Mouse (Mus musculus): ENCODE measurements around the gene Slc5a3. TPM values are rescaled to one million over a fixed set of nuclear protein-coding genes. Genes with fewer than 3 reads are reported as not detected.
A peak's percentile ranks its signal among the peaks of the same experiment; 100 is the strongest.

Slc5a3 gene
- polyA plus RNA-seq, 1 experiment from 2014 or later: 21.1 TPM

DNA sequence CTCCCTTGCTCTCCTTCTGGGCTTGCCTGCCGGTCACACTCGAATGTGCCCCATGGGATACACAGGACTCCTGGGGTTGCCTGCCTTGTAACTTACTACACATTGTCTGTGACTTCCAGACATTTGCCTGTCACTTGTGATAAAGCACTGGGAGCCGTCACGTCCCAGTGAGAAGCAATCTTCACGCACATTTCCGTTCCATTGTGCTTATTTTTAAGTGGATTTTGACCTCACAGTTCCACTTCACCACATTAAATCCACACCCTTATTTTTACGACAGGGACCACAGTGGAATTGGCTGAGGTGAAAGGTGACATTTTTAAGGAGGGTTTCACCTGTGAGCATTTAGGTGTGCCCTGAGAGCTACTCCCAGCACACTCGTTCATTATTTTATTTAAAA, 21.4 kb upstream of the Slc5a3 start:
- H3K36me3 ChIP-seq (ENCODE audit: control insufficient read depth, insufficient read depth, low read length): no peaks in the 10 kb centered on the region
- H3K27ac ChIP-seq (ENCODE audit: low read length): no peak overlapping the region
- no peaks in the 10 kb centered on the region for H3K9me3 ChIP-seq (replicated peaks; ENCODE audit: control insufficient read depth, low read length, poor library complexity, severe bottlenecking)
- 53% methylated on average over 8 of the region's 8 CpGs for WGBS
- no peak overlapping the region for H3K9ac ChIP-seq (ENCODE audit: low read depth, low read length)
- H3K4me1 ChIP-seq (ENCODE audit: control insufficient read depth, insufficient read depth, low read length): no peaks in the 10 kb centered on the region
- H3K4me3 ChIP-seq (ENCODE audit: low read depth, low read length): no peak overlapping the region
- no peak overlapping the region for H3K4me2 ChIP-seq (ENCODE audit: low read length)
- no peaks in the 10 kb centered on the region for H3K27me3 ChIP-seq (ENCODE audit: control insufficient read depth, insufficient read depth, low read depth, low read length)
- no peak for ATAC-seq

DNA sequence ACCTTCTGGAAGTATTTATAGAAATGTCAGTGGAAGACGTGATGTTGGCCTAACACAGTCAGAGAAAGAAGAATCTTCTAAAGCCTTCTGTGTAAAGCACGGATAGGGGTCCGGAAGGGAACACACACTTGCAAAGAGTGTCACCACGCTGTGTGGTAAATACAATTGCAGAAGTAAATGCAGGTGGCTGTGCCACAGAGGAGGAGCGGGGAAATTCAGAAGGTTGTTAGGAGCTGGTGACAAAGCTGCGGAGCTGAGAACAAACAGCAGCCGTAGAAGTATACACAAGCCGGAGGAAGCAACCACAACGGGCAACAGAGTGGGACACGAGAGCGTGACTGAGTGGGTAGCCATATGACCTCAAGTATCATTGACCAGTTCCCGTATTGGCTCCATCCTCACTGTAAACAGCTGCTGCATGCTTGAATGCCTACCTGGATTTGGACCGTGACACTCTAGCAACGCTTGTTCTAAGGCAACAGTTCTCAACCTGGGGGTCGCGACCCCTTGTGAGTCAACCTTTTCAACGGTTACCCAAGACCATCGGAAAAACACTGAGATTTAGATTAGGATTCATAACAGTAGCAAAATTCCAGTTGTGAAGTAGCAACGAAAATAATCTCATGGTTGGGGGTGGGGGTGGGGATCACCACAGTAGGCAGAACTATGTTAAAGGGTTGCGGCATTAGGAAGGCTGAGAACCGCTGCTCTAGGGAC, 20.1 kb upstream of the Slc5a3 start:
- Histone ChIP-seq H3K9ac (ENCODE audit: low read depth, low read length) (no peak overlapping the region), H3K4me1 (ENCODE audit: control insufficient read depth, insufficient read depth, low read length) (no peaks in the 10 kb centered on the region), H3K27me3 (ENCODE audit: control insufficient read depth, insufficient read depth, low read depth, low read length) (no peaks in the 10 kb centered on the region), H3K4me3 (ENCODE audit: low read depth, low read length) (no peak overlapping the region), H3K9me3 (replicated peaks; ENCODE audit: control insufficient read depth, low read length, poor library complexity, severe bottlenecking) (no peaks in the 10 kb centered on the region), H3K36me3 (ENCODE audit: control insufficient read depth, insufficient read depth, low read length) (no peaks in the 10 kb centered on the region), H3K27ac (ENCODE audit: low read length) (no peak overlapping the region), H3K4me2 (ENCODE audit: low read length) (no peak overlapping the region)
- ATAC-seq: no peak
- 87% methylated on average over 21 of the region's 21 CpGs for WGBS

DNA sequence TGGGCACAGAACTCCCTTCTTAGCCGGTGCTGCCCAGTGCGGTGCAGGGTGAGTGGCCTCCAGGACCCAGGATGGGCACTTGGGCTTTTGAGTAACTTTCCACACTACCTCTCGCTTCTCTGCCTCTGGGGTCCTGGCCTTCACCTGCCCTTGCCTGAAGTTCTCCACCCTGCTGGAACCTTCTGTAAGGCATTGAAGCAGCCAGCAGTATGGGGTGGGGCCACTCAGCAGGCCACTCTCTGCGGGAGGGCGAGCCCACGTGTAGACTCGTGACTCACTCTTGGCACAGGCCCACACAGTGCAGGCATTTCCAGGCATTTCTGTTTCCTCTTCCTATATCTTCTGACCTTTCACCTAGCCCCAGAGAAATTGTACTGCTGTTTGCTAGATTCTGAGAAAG, 18.7 kb upstream of the Slc5a3 start:
- Histone ChIP-seq H3K36me3 (ENCODE audit: control insufficient read depth, insufficient read depth, low read length) (no peaks in the 10 kb centered on the region), H3K4me1 (ENCODE audit: control insufficient read depth, insufficient read depth, low read length) (no peaks in the 10 kb centered on the region), H3K4me3 (ENCODE audit: low read depth, low read length) (no peak overlapping the region), H3K9me3 (replicated peaks; ENCODE audit: control insufficient read depth, low read length, poor library complexity, severe bottlenecking) (no peaks in the 10 kb centered on the region), H3K4me2 (ENCODE audit: low read length) (no peak overlapping the region), H3K27ac (ENCODE audit: low read length) (no peak overlapping the region), H3K27me3 (ENCODE audit: control insufficient read depth, insufficient read depth, low read depth, low read length) (no peaks in the 10 kb centered on the region), H3K9ac (ENCODE audit: low read depth, low read length) (no peak overlapping the region)
- 93% methylated on average over 7 of the region's 7 CpGs for WGBS
- ATAC-seq: no peak

DNA sequence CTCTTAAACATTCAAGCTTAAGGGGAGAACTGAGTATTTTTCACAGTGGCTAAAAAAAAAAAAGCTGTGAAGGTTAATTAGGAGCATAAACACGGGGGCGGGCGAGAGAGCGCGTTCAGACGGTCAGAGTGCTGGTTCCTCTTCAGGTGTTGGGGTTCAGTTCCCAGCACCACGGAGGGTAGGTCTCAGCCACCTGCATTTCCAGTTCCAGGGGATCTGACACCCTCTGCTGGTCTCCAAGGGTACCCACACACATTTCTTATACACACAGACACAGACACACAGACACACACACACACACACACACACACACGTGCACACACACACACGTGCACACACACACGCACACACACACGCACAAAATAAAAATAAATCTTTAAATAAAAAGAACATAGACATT, 18.2 kb upstream of the Slc5a3 start:
- Histone ChIP-seq H3K9me3 (replicated peaks; ENCODE audit: control insufficient read depth, low read length, poor library complexity, severe bottlenecking) (no peaks in the 10 kb centered on the region), H3K9ac (ENCODE audit: low read depth, low read length) (no peak overlapping the region), H3K27ac (ENCODE audit: low read length) (no peak overlapping the region), H3K36me3 (ENCODE audit: control insufficient read depth, insufficient read depth, low read length) (no peaks in the 10 kb centered on the region), H3K4me3 (ENCODE audit: low read depth, low read length) (no peak overlapping the region), H3K4me1 (ENCODE audit: control insufficient read depth, insufficient read depth, low read length) (no peaks in the 10 kb centered on the region), H3K27me3 (ENCODE audit: control insufficient read depth, insufficient read depth, low read depth, low read length) (no peaks in the 10 kb centered on the region), H3K4me2 (ENCODE audit: low read length) (no peak overlapping the region)
- no peak for ATAC-seq
- 97% methylated on average over 11 of the region's 11 CpGs for WGBS

DNA sequence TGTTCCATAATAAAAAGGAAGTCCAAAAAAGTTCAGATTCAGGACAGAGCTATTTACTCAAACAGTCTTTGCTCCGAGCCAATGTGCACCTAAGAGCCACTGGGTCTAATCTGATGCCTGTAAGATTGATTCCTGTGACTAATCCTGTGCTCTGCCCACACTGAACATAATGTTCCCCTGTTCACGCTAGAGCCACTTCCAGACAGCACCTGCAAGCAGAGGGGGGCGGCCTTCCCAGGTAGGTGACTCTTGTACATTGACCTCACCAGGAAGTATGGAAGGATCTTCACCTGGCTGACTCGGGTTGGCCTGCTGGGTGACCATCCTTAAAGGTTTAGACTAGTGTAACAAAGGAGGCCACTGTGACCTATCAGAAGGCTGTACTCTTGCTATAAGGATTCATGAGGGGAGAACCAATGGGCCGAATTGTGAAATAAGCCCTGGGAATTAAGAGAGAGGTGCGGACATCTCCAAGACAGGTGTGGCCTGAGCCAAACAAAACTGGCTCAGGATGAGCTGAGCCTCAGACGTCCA, 6.3 kb upstream of the Slc5a3 start:
- peaks cover 8% of the 10 kb centered on the region for H3K4me1 ChIP-seq (ENCODE audit: control insufficient read depth, insufficient read depth, low read length)
- no peak overlapping the region for H3K4me2 ChIP-seq (ENCODE audit: low read length)
- WGBS: 83% methylated on average over 7 of the region's 7 CpGs
- no peak overlapping the region for H3K27ac ChIP-seq (ENCODE audit: low read length)
- H3K27me3 ChIP-seq (ENCODE audit: control insufficient read depth, insufficient read depth, low read depth, low read length): no peaks in the 10 kb centered on the region
- no peaks in the 10 kb centered on the region for H3K36me3 ChIP-seq (ENCODE audit: control insufficient read depth, insufficient read depth, low read length)
- no peak overlapping the region for H3K4me3 ChIP-seq (ENCODE audit: low read depth, low read length)
- H3K9me3 ChIP-seq (replicated peaks; ENCODE audit: control insufficient read depth, low read length, poor library complexity, severe bottlenecking): no peaks in the 10 kb centered on the region; the same call in 1 of the 2 replicates
- no peak overlapping the region for H3K9ac ChIP-seq (ENCODE audit: low read depth, low read length)
- ATAC-seq: no peak

DNA sequence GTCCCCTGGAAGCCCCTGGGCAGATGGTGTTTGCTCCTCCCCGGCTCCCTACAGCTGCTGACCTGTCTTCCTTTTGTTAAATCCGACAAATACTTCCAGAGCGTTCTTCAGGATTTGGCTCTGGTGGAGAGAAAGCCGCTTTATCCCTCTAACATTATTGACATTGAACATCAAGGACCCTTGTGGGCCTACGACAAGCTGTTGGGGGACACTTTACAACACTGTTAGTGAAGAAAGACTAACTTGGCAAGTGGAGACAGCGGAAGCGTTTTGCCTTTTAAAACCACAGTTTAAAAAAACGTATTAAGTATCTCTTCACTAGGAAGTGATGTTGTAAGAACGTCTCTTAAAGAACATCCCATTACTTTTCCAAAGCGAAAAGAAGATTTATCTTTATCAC, 5.6 kb upstream of the Slc5a3 start:
- Histone ChIP-seq H3K36me3 (ENCODE audit: control insufficient read depth, insufficient read depth, low read length) (no peaks in the 10 kb centered on the region), H3K9ac (ENCODE audit: low read depth, low read length) (no peak overlapping the region), H3K27me3 (ENCODE audit: control insufficient read depth, insufficient read depth, low read depth, low read length) (no peaks in the 10 kb centered on the region), H3K4me1 (ENCODE audit: control insufficient read depth, insufficient read depth, low read length) (peaks cover 11% of the 10 kb centered on the region), H3K27ac (ENCODE audit: low read length) (no peak overlapping the region), H3K4me3 (ENCODE audit: low read depth, low read length) (no peak overlapping the region), H3K4me2 (ENCODE audit: low read length) (no peak overlapping the region), H3K9me3 (replicated peaks; ENCODE audit: control insufficient read depth, low read length, poor library complexity, severe bottlenecking) (no peaks in the 10 kb centered on the region; the same call in 1 of the 2 replicates)
- ATAC-seq: no peak
- 73% methylated on average over 10 of the region's 10 CpGs for WGBS

DNA sequence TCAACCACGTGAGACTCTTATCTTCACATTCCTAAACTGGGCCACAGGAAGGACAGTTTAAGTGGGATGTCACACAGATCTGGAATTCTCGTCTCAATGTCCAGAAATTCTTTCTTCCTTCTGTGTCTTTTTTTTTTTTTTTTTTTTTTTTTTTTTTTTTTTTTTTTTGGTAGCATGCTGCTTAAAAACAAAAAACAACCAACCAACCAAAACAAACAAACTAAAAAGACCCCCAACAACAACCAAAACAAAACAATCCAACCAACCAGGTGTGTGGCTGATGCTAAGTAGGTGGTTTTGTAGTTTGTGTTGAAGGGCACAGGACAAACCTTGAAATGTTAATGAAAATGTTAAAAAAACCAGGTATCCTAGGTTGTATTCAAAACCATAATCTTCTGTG, 1.4 kb upstream of the Slc5a3 start:
- Histone ChIP-seq H3K36me3 (ENCODE audit: control insufficient read depth, insufficient read depth, low read length) (no peaks in the 10 kb centered on the region), H3K4me3 (ENCODE audit: low read depth, low read length) (no peak overlapping the region), H3K9me3 (replicated peaks; ENCODE audit: control insufficient read depth, low read length, poor library complexity, severe bottlenecking) (no peaks in the 10 kb centered on the region; the same call in 1 of the 2 replicates), H3K4me1 (ENCODE audit: control insufficient read depth, insufficient read depth, low read length) (peaks cover 24% of the 10 kb centered on the region), H3K9ac (ENCODE audit: low read depth, low read length) (no peak overlapping the region), H3K27me3 (ENCODE audit: control insufficient read depth, insufficient read depth, low read depth, low read length) (no peaks in the 10 kb centered on the region), H3K4me2 (ENCODE audit: low read length) (no peak overlapping the region), H3K27ac (ENCODE audit: low read length) (no peak overlapping the region)
- 61% methylated on average over 2 of the region's 2 CpGs for WGBS
- no peak for ATAC-seq

DNA sequence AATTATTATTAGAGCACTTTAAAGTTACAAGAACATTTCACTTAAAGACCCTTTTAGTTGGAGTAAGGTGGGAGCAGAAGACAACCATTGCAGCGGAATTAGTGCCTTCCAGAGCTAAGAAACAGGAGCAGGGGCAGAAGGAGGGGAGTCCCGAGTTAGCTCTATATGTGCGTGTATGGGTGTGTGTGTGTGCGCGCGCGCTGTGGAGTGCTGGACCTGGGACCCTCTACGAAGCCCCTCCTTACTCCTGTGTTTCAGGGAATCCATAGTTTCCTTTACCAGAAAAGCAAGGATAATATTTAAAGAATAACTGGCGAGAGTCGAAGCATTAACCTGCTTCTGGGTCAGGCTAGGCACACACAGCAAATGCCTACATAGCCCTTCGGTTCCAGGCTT, 668 bp upstream of the Slc5a3 start:
- Histone ChIP-seq H3K4me2 (ENCODE audit: low read length) (peak overlapping the region; percentile 94), H3K4me1 (ENCODE audit: control insufficient read depth, insufficient read depth, low read length) (peaks cover 24% of the 10 kb centered on the region), H3K4me3 (ENCODE audit: low read depth, low read length) (peak overlapping the region; percentile 98), H3K36me3 (ENCODE audit: control insufficient read depth, insufficient read depth, low read length) (no peaks in the 10 kb centered on the region; the same call in 1 of the 2 replicates), H3K27me3 (ENCODE audit: control insufficient read depth, insufficient read depth, low read depth, low read length) (no peaks in the 10 kb centered on the region), H3K27ac (ENCODE audit: low read length) (peak overlapping the region; percentile 88), H3K9me3 (replicated peaks; ENCODE audit: control insufficient read depth, low read length, poor library complexity, severe bottlenecking) (no peaks in the 10 kb centered on the region; the same call in 1 of the 2 replicates), H3K9ac (ENCODE audit: low read depth, low read length) (peak overlapping the region; percentile 80)
- 5% methylated on average over 11 of the region's 11 CpGs for WGBS
- peak; percentile 73 for ATAC-seq
